Mouse (Mus musculus): ENCODE results near the gene Capn8. TPM values are rescaled to one million over a fixed set of nuclear protein-coding genes. Genes with fewer than 3 reads are reported as not detected.
A peak's percentile ranks its signal among the peaks of the same experiment; 100 is the strongest.

Capn8 gene
- polyA plus RNA-seq, 1 experiment from 2014 or later, result not detected

DNA sequence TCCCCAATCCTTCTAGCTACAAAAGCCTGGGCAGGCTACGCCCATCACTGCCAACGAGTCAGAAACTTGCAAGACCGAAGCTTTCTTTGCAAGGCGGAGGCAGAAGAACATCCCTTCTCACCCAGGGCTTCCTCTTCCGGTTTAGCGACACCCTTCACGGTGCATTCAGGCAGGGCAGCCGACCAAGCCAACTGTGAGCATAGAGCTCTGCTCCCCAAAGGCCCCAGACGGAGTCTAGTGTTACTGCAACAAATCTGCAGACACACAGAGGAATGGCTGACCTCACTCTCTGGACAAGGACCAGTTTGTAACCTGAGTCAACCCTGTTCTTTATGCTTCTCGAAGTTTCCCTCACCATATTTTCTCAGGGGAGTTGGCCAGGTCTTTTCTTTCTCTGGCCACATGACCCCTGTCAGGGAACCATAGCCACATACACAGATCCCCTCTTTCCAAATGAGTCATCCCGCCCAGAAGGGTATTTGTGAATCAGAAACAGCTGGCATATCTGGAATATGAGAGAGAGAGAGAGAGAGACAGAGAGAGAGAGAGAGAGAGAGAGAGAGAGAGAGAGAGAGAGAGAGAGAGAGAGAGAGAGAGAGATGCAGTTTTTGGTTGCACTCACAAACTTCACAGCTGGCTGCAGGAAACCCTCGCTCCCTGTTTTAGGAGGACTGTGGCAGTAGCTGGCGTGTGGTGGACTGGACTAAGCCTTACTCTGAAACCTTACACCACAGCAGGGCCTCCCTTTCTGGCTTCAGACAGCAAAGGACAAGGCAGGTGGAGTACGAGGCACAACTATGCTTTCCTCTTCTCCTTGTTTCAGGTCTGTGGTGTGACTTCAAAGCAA is 44.5 kb upstream of the Capn8 start:
- Histone ChIP-seq H3K9ac (ENCODE audit: low read length) (peak overlapping the region; percentile 14), H3K9me3 (ENCODE audit: control insufficient read depth, low read length) (no peaks in the 10 kb centered on the region)
- WGBS, result 14% methylated on average over 14 of the region's 14 CpGs

DNA sequence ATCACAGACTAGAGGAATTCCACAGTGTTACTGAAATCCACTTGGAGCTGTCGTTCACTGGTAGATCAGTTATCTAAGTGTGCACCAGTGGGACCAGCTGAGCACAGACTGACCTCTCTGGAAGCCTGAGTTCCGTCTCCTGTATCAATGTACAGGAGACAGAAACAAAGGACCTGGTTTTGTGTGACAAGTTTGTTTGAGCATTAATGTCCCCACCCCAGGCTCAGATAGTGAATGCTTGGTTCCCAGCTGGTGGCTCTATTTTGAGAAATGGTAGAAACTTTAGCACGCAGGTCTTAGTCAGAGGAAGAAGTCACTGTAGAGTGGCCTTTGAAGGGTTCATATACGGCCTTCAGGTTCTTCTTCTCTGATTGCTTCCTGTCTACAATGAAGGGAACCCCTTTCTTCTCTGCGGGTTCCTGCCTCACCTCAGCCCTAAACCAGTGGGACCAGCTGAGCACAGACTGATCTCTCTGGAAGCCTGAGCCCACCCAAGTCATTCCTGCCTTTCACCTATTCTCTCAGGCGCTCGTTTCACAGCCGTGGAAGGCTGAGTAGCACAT is 43.8 kb upstream of the Capn8 start:
- no peak overlapping the region for H3K4me2 ChIP-seq (ENCODE audit: low read length)
- H3K9me3 ChIP-seq (ENCODE audit: control insufficient read depth, low read length), result no peaks in the 10 kb centered on the region
- 56% methylated on average over 8 of the region's 8 CpGs for WGBS
- no peaks in the 10 kb centered on the region for H3K27me3 ChIP-seq (ENCODE audit: control insufficient read depth, insufficient read depth, low read length)
- H3K4me1 ChIP-seq (ENCODE audit: control insufficient read depth in 2 of 2, insufficient read depth in 2 of 2, low read length in 2 of 2), result peaks cover 28 to 31% of the 10 kb centered on the region in 2 experiments
- H3K36me3 ChIP-seq (ENCODE audit: control insufficient read depth, insufficient read depth, low read length), result no peaks in the 10 kb centered on the region
- H3K9ac ChIP-seq (ENCODE audit: low read length), result peak overlapping the region; percentile 14; the same call in 1 of the 2 replicates
- ATAC-seq (ENCODE audit: insufficient number of reproducible peaks, insufficient read depth, low FRiP score, low read depth), result no peak
- peak overlapping the region; percentile 86 to 87 for H3K27ac ChIP-seq (replicated peaks in 1 of 2; ENCODE audit: control insufficient read depth in 1 of 2, insufficient read depth in 1 of 2, low read depth in 2 of 2, low read length in 2 of 2)
- H3K4me3 ChIP-seq (ENCODE audit: control insufficient read depth in 1 of 2, insufficient read depth in 1 of 2, low read depth in 1 of 2, low read length in 2 of 2), result no peak overlapping the region

More for the DNA sequence above, 44.5 kb upstream of the Capn8 start:
- Histone ChIP-seq H3K4me3 (ENCODE audit: control insufficient read depth in 1 of 2, insufficient read depth in 1 of 2, low read depth in 1 of 2, low read length in 2 of 2) (no peak overlapping the region), H3K27ac (replicated peaks in 1 of 2; ENCODE audit: control insufficient read depth in 1 of 2, insufficient read depth in 1 of 2, low read depth in 2 of 2, low read length in 2 of 2) (peak overlapping the region; percentile 86 to 87), H3K36me3 (ENCODE audit: control insufficient read depth, insufficient read depth, low read length) (no peaks in the 10 kb centered on the region), H3K4me1 (ENCODE audit: control insufficient read depth in 2 of 2, insufficient read depth in 2 of 2, low read length in 2 of 2) (peaks cover 33 to 38% of the 10 kb centered on the region in 2 experiments), H3K4me2 (ENCODE audit: low read length) (peak overlapping the region; percentile 40), H3K27me3 (ENCODE audit: control insufficient read depth, insufficient read depth, low read length) (no peaks in the 10 kb centered on the region)
- ATAC-seq (ENCODE audit: insufficient number of reproducible peaks, insufficient read depth, low FRiP score, low read depth), result 0 out of 2 replicates have a peak, but pooled peaks have one; percentile 45

DNA sequence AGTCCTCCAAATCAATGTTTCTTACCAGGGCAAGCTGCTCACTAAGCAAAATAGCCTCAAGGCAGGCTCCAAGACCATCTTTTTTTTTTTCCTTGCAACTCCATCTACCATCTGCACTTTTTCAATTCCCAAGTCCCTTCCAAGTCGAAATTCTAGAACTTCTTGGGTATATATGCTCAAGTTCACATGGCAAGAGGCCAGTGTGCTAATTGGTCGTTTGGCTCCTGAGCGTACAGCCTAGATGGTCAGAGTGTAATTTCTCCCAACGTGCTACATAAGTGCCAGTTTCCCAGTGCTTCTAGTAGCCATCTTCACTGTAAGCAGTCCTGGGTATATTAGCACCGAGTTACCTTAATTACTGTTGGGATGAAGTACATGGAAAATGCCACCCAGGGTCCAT is 41.8 kb upstream of the Capn8 start:
- 80% methylated on average over 5 of the region's 5 CpGs for WGBS
- H3K27me3 ChIP-seq (ENCODE audit: control insufficient read depth, insufficient read depth, low read length), result no peaks in the 10 kb centered on the region
- no peak overlapping the region for H3K4me2 ChIP-seq (ENCODE audit: low read length)
- H3K4me3 ChIP-seq (ENCODE audit: control insufficient read depth in 1 of 2, insufficient read depth in 1 of 2, low read depth in 1 of 2, low read length in 2 of 2), result no peak overlapping the region
- H3K4me1 ChIP-seq (ENCODE audit: control insufficient read depth in 2 of 2, insufficient read depth in 2 of 2, low read length in 2 of 2), result peaks cover 31 to 32% of the 10 kb centered on the region in 2 experiments
- no peak overlapping the region for H3K9ac ChIP-seq (ENCODE audit: low read length)
- H3K36me3 ChIP-seq (ENCODE audit: control insufficient read depth, insufficient read depth, low read length), result no peaks in the 10 kb centered on the region
- H3K27ac ChIP-seq (replicated peaks in 1 of 2; ENCODE audit: control insufficient read depth in 1 of 2, insufficient read depth in 1 of 2, low read depth in 2 of 2, low read length in 2 of 2), result no peak overlapping the region
- H3K9me3 ChIP-seq (ENCODE audit: control insufficient read depth, low read length), result no peaks in the 10 kb centered on the region
- no peak for ATAC-seq (ENCODE audit: insufficient number of reproducible peaks, insufficient read depth, low FRiP score, low read depth)

DNA sequence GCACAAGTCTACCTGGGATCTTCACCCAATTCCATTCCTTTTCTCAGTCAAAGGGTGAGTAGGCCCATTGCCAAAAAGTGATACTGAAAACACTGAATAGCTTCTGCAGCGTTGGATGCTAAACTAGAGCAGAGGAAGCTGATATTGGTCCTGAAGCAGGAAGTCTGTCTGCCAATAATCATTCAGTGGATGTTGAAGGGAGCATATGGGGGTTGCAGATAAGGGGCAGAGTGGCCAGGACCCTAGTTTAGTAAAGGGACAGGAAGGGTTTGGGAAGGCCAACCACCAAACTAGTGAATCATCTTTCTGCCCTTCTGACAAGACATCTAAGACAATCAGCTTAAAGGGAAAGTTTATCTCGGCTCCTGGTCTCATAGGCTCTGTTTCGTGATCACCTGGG is 41.1 kb upstream of the Capn8 start:
- no peak for ATAC-seq (ENCODE audit: insufficient number of reproducible peaks, insufficient read depth, low FRiP score, low read depth)
- no peak overlapping the region for H3K4me3 ChIP-seq (ENCODE audit: control insufficient read depth in 1 of 2, insufficient read depth in 1 of 2, low read depth in 1 of 2, low read length in 2 of 2)

DNA sequence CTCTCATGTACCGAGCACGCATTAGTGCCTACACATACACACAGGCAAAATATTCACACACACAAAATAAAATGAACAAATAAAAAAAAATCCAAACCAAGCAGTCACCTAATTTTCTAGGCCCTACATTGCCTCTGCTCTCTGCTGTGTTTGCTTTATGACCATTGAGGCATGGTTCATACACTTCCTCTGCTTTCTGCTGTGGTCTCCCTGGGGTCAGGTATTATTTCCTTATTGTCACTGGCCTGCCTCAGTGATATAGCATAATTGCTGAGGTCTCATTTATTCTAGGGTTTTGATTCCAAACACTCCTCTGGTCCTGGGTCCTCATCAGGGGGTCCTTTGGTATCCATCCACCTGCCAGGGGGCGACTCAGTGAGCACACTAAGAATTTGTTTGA is 39.2 kb upstream of the Capn8 start:
- Histone ChIP-seq H3K27ac (replicated peaks in 1 of 2; ENCODE audit: control insufficient read depth in 1 of 2, insufficient read depth in 1 of 2, low read depth in 2 of 2, low read length in 2 of 2) (no peak overlapping the region), H3K4me1 (ENCODE audit: control insufficient read depth in 2 of 2, insufficient read depth in 2 of 2, low read length in 2 of 2) (peaks cover 21 to 23% of the 10 kb centered on the region in 2 experiments), H3K4me2 (ENCODE audit: low read length) (no peak overlapping the region), H3K9ac (ENCODE audit: low read length) (no peak overlapping the region), H3K4me3 (ENCODE audit: control insufficient read depth in 1 of 2, insufficient read depth in 1 of 2, low read depth in 1 of 2, low read length in 2 of 2) (no peak overlapping the region), H3K9me3 (ENCODE audit: control insufficient read depth, low read length) (no peaks in the 10 kb centered on the region), H3K36me3 (ENCODE audit: control insufficient read depth, insufficient read depth, low read length) (no peaks in the 10 kb centered on the region), H3K27me3 (ENCODE audit: control insufficient read depth, insufficient read depth, low read length) (no peaks in the 10 kb centered on the region)
- WGBS, result 88% methylated on average over 3 of the region's 3 CpGs
- no peak for ATAC-seq (ENCODE audit: insufficient number of reproducible peaks, insufficient read depth, low FRiP score, low read depth)

More for the DNA sequence above, 41.1 kb upstream of the Capn8 start:
- Histone ChIP-seq H3K36me3 (ENCODE audit: control insufficient read depth, insufficient read depth, low read length) (no peaks in the 10 kb centered on the region), H3K27me3 (ENCODE audit: control insufficient read depth, insufficient read depth, low read length) (no peaks in the 10 kb centered on the region), H3K27ac (replicated peaks in 1 of 2; ENCODE audit: control insufficient read depth in 1 of 2, insufficient read depth in 1 of 2, low read depth in 2 of 2, low read length in 2 of 2) (no peak overlapping the region), H3K4me1 (ENCODE audit: control insufficient read depth in 2 of 2, insufficient read depth in 2 of 2, low read length in 2 of 2) (peaks cover 37% of the 10 kb centered on the region in 2 experiments), H3K9me3 (ENCODE audit: control insufficient read depth, low read length) (no peaks in the 10 kb centered on the region), H3K9ac (ENCODE audit: low read length) (no peak overlapping the region), H3K4me2 (ENCODE audit: low read length) (no peak overlapping the region)
- WGBS, result 66% methylated on average over 3 of the region's 3 CpGs

DNA sequence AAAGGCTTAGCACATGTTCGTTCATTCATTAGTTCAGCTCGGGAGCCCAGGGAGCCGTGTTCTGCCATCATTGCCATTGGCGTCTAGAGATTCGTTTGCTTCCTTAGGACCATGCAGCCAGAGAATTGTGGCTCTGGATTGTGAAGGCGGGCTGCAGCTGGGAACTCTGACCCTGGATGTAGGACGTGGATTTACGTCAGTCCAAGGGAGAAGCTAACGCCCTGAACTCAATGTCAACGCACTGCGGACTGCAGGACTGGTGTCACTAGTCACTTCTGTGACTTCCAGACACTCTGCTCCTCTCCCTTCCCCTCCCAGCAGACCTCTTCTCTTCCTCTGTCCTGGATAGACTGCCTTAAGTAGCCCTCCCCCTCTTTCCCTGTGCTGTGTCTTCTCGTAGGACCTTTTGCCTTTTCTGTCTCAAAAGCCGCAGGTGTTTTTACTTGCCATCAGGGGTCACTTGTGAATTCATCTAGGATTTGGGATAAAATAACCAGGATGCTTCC is 37.5 kb upstream of the Capn8 start:
- H3K4me3 ChIP-seq (ENCODE audit: control insufficient read depth in 1 of 2, insufficient read depth in 1 of 2, low read depth in 1 of 2, low read length in 2 of 2), result no peak overlapping the region
- no peaks in the 10 kb centered on the region for H3K9me3 ChIP-seq (ENCODE audit: control insufficient read depth, low read length)
- peaks cover 12 to 13% of the 10 kb centered on the region in 2 experiments for H3K4me1 ChIP-seq (ENCODE audit: control insufficient read depth in 2 of 2, insufficient read depth in 2 of 2, low read length in 2 of 2)
- ATAC-seq (ENCODE audit: insufficient number of reproducible peaks, insufficient read depth, low FRiP score, low read depth), result no peak
- H3K9ac ChIP-seq (ENCODE audit: low read length), result peak overlapping the region; percentile 1; the same call in 1 of the 2 replicates
- no peak overlapping the region for H3K27ac ChIP-seq (replicated peaks in 1 of 2; ENCODE audit: control insufficient read depth in 1 of 2, insufficient read depth in 1 of 2, low read depth in 2 of 2, low read length in 2 of 2)
- H3K27me3 ChIP-seq (ENCODE audit: control insufficient read depth, insufficient read depth, low read length), result no peaks in the 10 kb centered on the region
- no peaks in the 10 kb centered on the region for H3K36me3 ChIP-seq (ENCODE audit: control insufficient read depth, insufficient read depth, low read length)
- WGBS, result 55% methylated on average over 13 of the region's 13 CpGs
- peak overlapping the region; percentile 34 for H3K4me2 ChIP-seq (ENCODE audit: low read length)

DNA sequence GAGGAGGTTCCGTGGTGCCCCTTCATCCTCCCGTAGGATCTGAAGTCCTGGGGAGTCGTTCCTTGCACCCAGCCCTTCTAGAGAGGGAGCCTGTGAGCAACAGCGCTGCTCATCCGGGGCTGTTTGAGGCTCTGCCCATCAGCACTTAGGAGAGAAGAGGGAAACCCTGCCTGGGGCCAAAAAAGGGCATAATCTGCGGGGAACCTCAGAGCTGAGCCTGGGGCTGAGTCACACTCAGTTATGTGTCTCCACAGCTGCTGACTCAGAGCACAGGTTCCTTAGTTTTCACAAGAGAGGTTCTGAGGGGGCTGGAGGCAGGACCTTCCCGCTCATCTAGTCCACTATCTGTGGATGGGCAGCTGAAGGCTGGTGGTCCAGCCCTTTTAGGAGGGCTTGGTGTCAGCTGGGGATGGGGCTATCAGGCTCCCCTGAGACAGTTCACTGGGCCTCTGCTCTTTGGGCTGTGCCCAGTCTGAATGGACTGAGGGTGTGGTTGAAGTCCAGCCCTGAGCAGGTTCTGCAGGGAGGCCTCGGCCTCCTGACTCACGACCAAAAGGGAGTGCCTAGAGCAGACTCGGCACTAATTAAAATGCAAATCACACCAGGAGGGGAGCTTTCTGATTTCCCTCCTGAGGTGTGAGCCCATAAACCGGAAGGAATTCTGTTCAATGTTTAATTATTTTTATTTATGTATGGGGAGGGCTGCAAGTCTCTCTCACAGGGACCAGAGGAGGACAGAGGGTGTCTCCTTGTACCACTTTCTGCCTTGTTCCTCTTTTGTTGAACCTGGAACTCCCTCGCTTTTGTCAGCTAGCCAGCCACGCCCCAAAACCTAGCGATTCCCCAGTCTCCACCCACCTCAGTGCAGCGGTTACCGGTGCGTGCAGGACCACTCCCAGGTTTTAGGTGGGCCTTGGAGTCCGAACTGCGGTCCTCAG is 36.6 kb upstream of the Capn8 start:
- H3K27me3 ChIP-seq (ENCODE audit: control insufficient read depth, insufficient read depth, low read length), result no peaks in the 10 kb centered on the region
- 11% methylated on average over 19 of the region's 19 CpGs for WGBS
- ATAC-seq (ENCODE audit: insufficient number of reproducible peaks, insufficient read depth, low FRiP score, low read depth), result no peak
- H3K27ac ChIP-seq (replicated peaks in 1 of 2; ENCODE audit: control insufficient read depth in 1 of 2, insufficient read depth in 1 of 2, low read depth in 2 of 2, low read length in 2 of 2), result peak overlapping the region in 1 of 2 experiments; percentile 35; a peak in 2 of 4 replicates
- H3K4me3 ChIP-seq (ENCODE audit: control insufficient read depth in 1 of 2, insufficient read depth in 1 of 2, low read depth in 1 of 2, low read length in 2 of 2), result no peak overlapping the region
- H3K36me3 ChIP-seq (ENCODE audit: control insufficient read depth, insufficient read depth, low read length), result no peaks in the 10 kb centered on the region
- peaks cover 12 to 13% of the 10 kb centered on the region in 2 experiments for H3K4me1 ChIP-seq (ENCODE audit: control insufficient read depth in 2 of 2, insufficient read depth in 2 of 2, low read length in 2 of 2)
- no peaks in the 10 kb centered on the region for H3K9me3 ChIP-seq (ENCODE audit: control insufficient read depth, low read length)
- H3K4me2 ChIP-seq (ENCODE audit: low read length), result peak overlapping the region; percentile 34
- H3K9ac ChIP-seq (ENCODE audit: low read length), result peak overlapping the region; percentile 21
